Mouse (Mus musculus) olfactory bulb, adult 2 months (tissue): ENCODE measurements around the gene Clcn1.

ENCODE experiments used
- CTCF ChIP-seq: fragments of 200-500 bp; IDR thresholded peaks from 2 replicates; pipeline ENCODE4 v1.5.1; 2012; ENCODE audit warnings: low read depth, mild to moderate bottlenecking, low read length, moderate library complexity; ENCODE audit not compliant: insufficient read depth
- POLR2A ChIP-seq: fragments of 200-500 bp; IDR thresholded peaks from 2 replicates; pipeline ENCODE4 v1.6.1; 2012; ENCODE audit warnings: mild to moderate bottlenecking, low read depth, low read length, moderate library complexity; ENCODE audit not compliant: insufficient read depth

- TF ChIP-seq CTCF (no peak), POLR2A (no peak)
Observed at GRCm38 (mm10) chr6:42355794-42356600, 69.5 kb downstream of the Clcn1 start.
